Comparison of ENCODE assay signal across 23 mouse cellular contexts in the genomic region with DNA sequence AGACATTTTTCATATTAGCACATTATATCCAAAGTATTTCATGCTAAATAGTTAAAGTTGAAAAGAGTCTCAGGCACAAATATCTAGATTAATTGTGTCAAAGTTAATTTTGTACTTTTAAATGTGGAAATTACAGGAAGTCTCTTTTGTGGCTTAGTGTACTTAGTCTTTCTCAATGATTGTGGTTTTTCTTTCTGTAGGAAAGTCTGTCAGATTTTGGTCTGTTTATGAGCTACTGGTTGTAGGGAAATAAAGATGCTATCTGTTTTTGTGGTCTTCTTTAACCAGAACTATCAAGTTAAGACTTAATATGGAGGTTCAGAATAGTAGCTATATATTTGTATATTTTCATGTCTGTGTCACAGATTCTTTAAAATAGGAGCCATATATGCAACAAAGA.
DNase-seq lines count a peak whose midpoint lies in the region; ATAC-seq lines count a peak whose summit lies in the region.
"Had no signal": no experiment of that assay in that cellular context is flagged by ENCODE, and none has a peak within 500 bp of the region (broad histone marks: within the 10 kb centered on the region; RNA-seq: fewer than 3 reads in every experiment).

No protein-coding gene starts in this region.

- H3K27ac ChIP-seq in midbrain, embryonic 11.5 days (ENCODE audit: low read depth, low read length): no peak overlapping the region
- H3K27ac ChIP-seq in midbrain, embryonic 16.5 days (ENCODE audit: low read length): no peak overlapping the region
- H3K27ac ChIP-seq: embryonic facial prominence, embryonic 13.5 days; embryonic facial prominence, embryonic 15.5 days; forebrain, embryonic 10.5 days; forebrain, embryonic 12.5 days had no signal

- H3K9ac ChIP-seq in midbrain, embryonic 11.5 days (ENCODE audit: low read length): no peak overlapping the region
- H3K9ac ChIP-seq in midbrain, embryonic 16.5 days (ENCODE audit: low read depth, low read length): no peak overlapping the region
- H3K9ac ChIP-seq: embryonic facial prominence, embryonic 13.5 days; embryonic facial prominence, embryonic 15.5 days; forebrain, embryonic 12.5 days had no signal

- DNase-seq in midbrain, embryonic 11.5 days (ENCODE audit: low spot score, missing footprints): peak; percentile 33
- DNase-seq in gastrocnemius, adult 8-10 months (ENCODE audit: low spot score in 2 of 2): no peak
- no peak for DNase-seq in kidney, postnatal 36 days
- no peak for DNase-seq in cerebellum, adult 18-20 months
- DNase-seq: adrenal gland, adult 2 months; adrenal gland, postnatal 10 days; adrenal gland, postnatal 25 days; cerebellum, adult 11 months; cerebellum, adult 8-10 months; cerebellum, adult 9-11 months; cerebellum, postnatal 14 days; cerebellum, postnatal 36 days had no signal

- H3K9me3 ChIP-seq in midbrain, embryonic 11.5 days (ENCODE audit: control insufficient read depth, low read length): no peaks in the 10 kb centered on the region
- no peaks in the 10 kb centered on the region for H3K9me3 ChIP-seq in midbrain, embryonic 16.5 days (replicated peaks; ENCODE audit: control insufficient read depth, low read length, poor library complexity, severe bottlenecking)
- H3K9me3 ChIP-seq: embryonic facial prominence, embryonic 13.5 days; embryonic facial prominence, embryonic 15.5 days; forebrain, embryonic 10.5 days; forebrain, embryonic 12.5 days had no signal

- H3K4me3 ChIP-seq in midbrain, embryonic 11.5 days (ENCODE audit: low read depth, low read length): no peak overlapping the region
- H3K4me3 ChIP-seq in midbrain, embryonic 16.5 days (ENCODE audit: low read depth, low read length): no peak overlapping the region
- H3K4me3 ChIP-seq: embryonic facial prominence, embryonic 13.5 days; embryonic facial prominence, embryonic 15.5 days; erythroblast, embryonic 14.5 days; forebrain, embryonic 10.5 days; forebrain, embryonic 12.5 days had no signal

- no peaks in the 10 kb centered on the region for H3K27me3 ChIP-seq in midbrain, embryonic 11.5 days (ENCODE audit: control insufficient read depth, insufficient read depth, low read length)
- no peaks in the 10 kb centered on the region for H3K27me3 ChIP-seq in midbrain, embryonic 16.5 days (ENCODE audit: control insufficient read depth, insufficient read depth, low read depth, low read length)
- H3K27me3 ChIP-seq: embryonic facial prominence, embryonic 13.5 days; embryonic facial prominence, embryonic 15.5 days; forebrain, embryonic 12.5 days had no signal

- no peaks in the 10 kb centered on the region for H3K36me3 ChIP-seq in midbrain, embryonic 11.5 days (ENCODE audit: control insufficient read depth, insufficient read depth, low read length)
- H3K36me3 ChIP-seq in midbrain, embryonic 16.5 days (ENCODE audit: control insufficient read depth, insufficient read depth, low read length): no peaks in the 10 kb centered on the region
- H3K36me3 ChIP-seq: embryonic facial prominence, embryonic 13.5 days; embryonic facial prominence, embryonic 15.5 days; forebrain, embryonic 10.5 days; forebrain, embryonic 12.5 days had no signal

- H3K4me2 ChIP-seq in midbrain, embryonic 11.5 days: no peak overlapping the region
- no peak overlapping the region for H3K4me2 ChIP-seq in midbrain, embryonic 16.5 days (ENCODE audit: low read length)
- H3K4me2 ChIP-seq: embryonic facial prominence, embryonic 13.5 days; embryonic facial prominence, embryonic 15.5 days; forebrain, embryonic 12.5 days had no signal

- no peak for ATAC-seq in midbrain, embryonic 11.5 days (ENCODE audit: low FRiP score)
- no peak for ATAC-seq in midbrain, embryonic 16.5 days
- peak; percentile 79 for ATAC-seq in common myeloid progenitor, adult 5-6 weeks (replicated peaks; ENCODE audit: low read depth, poor library complexity, severe bottlenecking)
- ATAC-seq in hematopoietic stem cell, adult 5-6 weeks (replicated peaks in 1 of 2; ENCODE audit: insufficient read depth in 1 of 2, low FRiP score in 2 of 2, low TSS enrichment in 1 of 2, low read depth in 1 of 2, poor library complexity in 2 of 2, severe bottlenecking in 2 of 2): peak; percentile 75; a peak in 3 of 4 replicates
- peak; percentile 67 for ATAC-seq in megakaryocyte progenitor cell, adult 5-6 weeks (replicated peaks; ENCODE audit: poor library complexity)
- ATAC-seq: forebrain, embryonic 14.5 days; forebrain, embryonic 16.5 days had no signal

- no peaks in the 10 kb centered on the region for H3K4me1 ChIP-seq in midbrain, embryonic 11.5 days (ENCODE audit: control insufficient read depth, insufficient read depth, low read length)
- no peaks in the 10 kb centered on the region for H3K4me1 ChIP-seq in midbrain, embryonic 16.5 days (ENCODE audit: control insufficient read depth, insufficient read depth, low read length)
- H3K4me1 ChIP-seq: embryonic facial prominence, embryonic 15.5 days had no signal

Comparison
In these comparisons a context has a peak if more than half of its experiments do, and no peak if none do; other contexts are left out.
1. ATAC-seq: peak in common myeloid progenitor, adult 5-6 weeks (single experiment), hematopoietic stem cell, adult 5-6 weeks (2 of 2) and megakaryocyte progenitor cell, adult 5-6 weeks (single experiment); none in midbrain, embryonic 11.5 days (single experiment) and midbrain, embryonic 16.5 days (single experiment).